Mouse (Mus musculus): ENCODE measurements around the gene Gaa.
"Not testable (repeated sequence)": the region's sequence is repeated elsewhere in the genome, so short reads cannot be mapped to it uniquely, and the experiment has no call there.

Gene Gaa

GRCm38 (mm10) chr11:119252854-119253541 is 14.7 kb upstream of the Gaa start:
- DNase-seq (ENCODE audit: low read depth, low spot score) = no peak

- not testable (repeated sequence) for DNase-seq (ENCODE audit: low read depth, low spot score)
Observed at GRCm38 (mm10) chr11:119256557-119256956, 11.1 kb upstream of the Gaa start.

GRCm38 (mm10) chr11:119258216-119258571 is 9.5 kb upstream of the Gaa start:
- no peak for DNase-seq (ENCODE audit: low read depth, low spot score)

- peak; percentile 46 for DNase-seq (ENCODE audit: low read depth, low spot score)
Observed at GRCm38 (mm10) chr11:119258572-119259322, 8.9 kb upstream of the Gaa start.

GRCm38 (mm10) chr11:119259977-119260376 is 7.7 kb upstream of the Gaa start:
- no peak for DNase-seq (ENCODE audit: low read depth, low spot score)

GRCm38 (mm10) chr11:119264413-119264812 is 3.3 kb upstream of the Gaa start:
- DNase-seq (ENCODE audit: low read depth, low spot score) = no peak

- no peak for DNase-seq (ENCODE audit: low read depth, low spot score)
Observed at GRCm38 (mm10) chr11:119265811-119266210, 1.9 kb upstream of the Gaa start.

GRCm38 (mm10) chr11:119267241-119267674 is 429 bp upstream of the Gaa start:
- DNase-seq (ENCODE audit: low read depth, low spot score) = no peak

GRCm38 (mm10) chr11:119268557-119269195 is 989 bp downstream of the Gaa start:
- DNase-seq (ENCODE audit: low read depth, low spot score) = no peak

GRCm38 (mm10) chr11:119272492-119272891 is 4.8 kb downstream of the Gaa start:
- DNase-seq (ENCODE audit: low read depth, low spot score) = not testable (repeated sequence)

GRCm38 (mm10) chr11:119273186-119273930 is 5.7 kb downstream of the Gaa start:
- no peak for DNase-seq (ENCODE audit: low read depth, low spot score)

- no peak for DNase-seq (ENCODE audit: low read depth, low spot score)
Observed at GRCm38 (mm10) chr11:119281030-119281429, 13.3 kb downstream of the Gaa start.

- no peak for DNase-seq (ENCODE audit: low read depth, low spot score)
Observed at GRCm38 (mm10) chr11:119285791-119286527, 18.3 kb downstream of the Gaa start.

- DNase-seq (ENCODE audit: low read depth, low spot score) = no peak
Observed at GRCm38 (mm10) chr11:119287207-119287992, 19.7 kb downstream of the Gaa start.

- DNase-seq (ENCODE audit: low read depth, low spot score) = not testable (repeated sequence)
Observed at GRCm38 (mm10) chr11:119292861-119293260, 25.2 kb downstream of the Gaa start.

GRCm38 (mm10) chr11:119297996-119298395 is 30.3 kb downstream of the Gaa start:
- DNase-seq (ENCODE audit: low read depth, low spot score) = no peak

- DNase-seq (ENCODE audit: low read depth, low spot score) = no peak
Observed at GRCm38 (mm10) chr11:119298917-119299316, 31.2 kb downstream of the Gaa start.

- DNase-seq (ENCODE audit: low read depth, low spot score) = peak; percentile 96
Observed at GRCm38 (mm10) chr11:119299391-119300245, 31.9 kb downstream of the Gaa start, which contains the start of gene Eif4a3. TSS of gene Eif4a3 (minus strand) at chr11:119300089.

GRCm38 (mm10) chr11:119300246-119300935 is 32.7 kb downstream of the Gaa start:
- no peak for DNase-seq (ENCODE audit: low read depth, low spot score)

All from retina, adult 2 months (tissue).